8 mouse cellular contexts compared by ENCODE assay signal in genomic region chr9:56075901-56076620, GRCm38 (mm10). TPM values are rescaled to one million over a fixed set of nuclear protein-coding genes. Genes with fewer than 3 reads are reported as not detected.
A peak's percentile ranks its signal among the peaks of the same experiment; 100 is the strongest.
DNase-seq lines count a peak whose midpoint lies in the region; ATAC-seq and TF ChIP-seq lines count a peak whose summit lies in the region.

No protein-coding gene starts in this region.

- no peak overlapping the region for H3K9ac ChIP-seq in embryonic facial prominence, embryonic 14.5 days (ENCODE audit: low read depth, low read length)
- H3K9ac ChIP-seq in hindbrain, embryonic 15.5 days: no peak overlapping the region
- no peak overlapping the region for H3K9ac ChIP-seq in liver, adult 2 months (ENCODE audit: low read depth, low read length)

- peak overlapping the region; percentile 56; the same call in 1 of the 2 replicates for H3K27ac ChIP-seq in embryonic facial prominence, embryonic 14.5 days (replicated peaks; ENCODE audit: low read depth, low read length)
- peak overlapping the region; percentile 58 for H3K27ac ChIP-seq in hindbrain, embryonic 15.5 days (replicated peaks)
- 0 out of 2 replicates have a peak overlapping the region, but pooled peaks have one; percentile 4 for H3K27ac ChIP-seq in liver, adult 2 months (replicated peaks; ENCODE audit: insufficient read depth, low read depth, low read length)

- 27% methylated on average over 7 of the region's 7 CpGs for WGBS in embryonic facial prominence, embryonic 14.5 days
- WGBS in hindbrain, embryonic 15.5 days: 58% methylated on average over 7 of the region's 7 CpGs
- WGBS in liver, adult 2 months: 61% methylated on average over 7 of the region's 7 CpGs

- intact Hi-C loops in gastrocnemius, postnatal 36 days (cut with DNase I): no loop called here

- 0 out of 2 replicates have a peak, but pooled peaks cover 6% of the 10 kb centered on the region for H3K36me3 ChIP-seq in embryonic facial prominence, embryonic 14.5 days (ENCODE audit: control insufficient read depth, insufficient read depth, low read length)
- H3K36me3 ChIP-seq in hindbrain, embryonic 15.5 days: peaks cover 8% of the 10 kb centered on the region; the same call in 1 of the 2 replicates
- H3K36me3 ChIP-seq in liver, adult 2 months (ENCODE audit: control insufficient read depth, insufficient read depth, low read length): no peaks in the 10 kb centered on the region

- H3K4me1 ChIP-seq in embryonic facial prominence, embryonic 14.5 days (ENCODE audit: control insufficient read depth, insufficient read depth, low read length): peaks cover 9% of the 10 kb centered on the region; the same call in 1 of the 2 replicates
- peaks cover 17% of the 10 kb centered on the region for H3K4me1 ChIP-seq in hindbrain, embryonic 15.5 days (replicated peaks)
- H3K4me1 ChIP-seq in liver, adult 2 months (ENCODE audit: control insufficient read depth, insufficient read depth, low read length): no peaks in the 10 kb centered on the region

- no peak for TF ChIP-seq CTCF in liver, adult 2 months (IDR thresholded peaks at IDR 0.05; ENCODE audit: low read depth, low read length)

- no peak overlapping the region for H3K4me3 ChIP-seq in embryonic facial prominence, embryonic 14.5 days (ENCODE audit: low read depth, low read length)
- H3K4me3 ChIP-seq in hindbrain, embryonic 15.5 days: no peak overlapping the region
- H3K4me3 ChIP-seq in liver, adult 2 months (ENCODE audit: insufficient read depth, low read depth, low read length): no peak overlapping the region

- no peak for TF ChIP-seq POLR2A in liver, adult 2 months (IDR thresholded peaks at IDR 0.05; ENCODE audit: extremely low read depth, insufficient read depth, low read length)

- peak; percentile 42; the same call in 1 of the 2 replicates for ATAC-seq in embryonic facial prominence, embryonic 14.5 days (ENCODE audit: low read depth)
- no peak for ATAC-seq in hindbrain, embryonic 15.5 days (ENCODE audit: low FRiP score, low read depth)

- no peaks in the 10 kb centered on the region for H3K79me2 ChIP-seq in liver, adult 2 months (ENCODE audit: control insufficient read depth, insufficient read depth, low read length)

- no peaks in the 10 kb centered on the region for H3K9me3 ChIP-seq in embryonic facial prominence, embryonic 14.5 days (ENCODE audit: control insufficient read depth, low read length)
- H3K9me3 ChIP-seq in hindbrain, embryonic 15.5 days: no peaks in the 10 kb centered on the region

- H3K4me2 ChIP-seq in embryonic facial prominence, embryonic 14.5 days (ENCODE audit: low read depth, low read length): no peak overlapping the region
- H3K4me2 ChIP-seq in hindbrain, embryonic 15.5 days: no peak overlapping the region

- peak; percentile 23 to 43 for DNase-seq in adrenal gland, adult (ENCODE audit: inconsistent age in 2 of 2, low spot score in 1 of 2)
- DNase-seq in adrenal gland, postnatal 4 days (ENCODE audit: low spot score in 2 of 2): no peak
- DNase-seq in embryonic facial prominence, embryonic 14.5 days (ENCODE audit: low spot score): peak; percentile 65
- DNase-seq in liver, adult 2 months (ENCODE audit: extremely low read depth, low read depth, low spot score): peak; percentile 7
- peak; percentile 70 to 73 for DNase-seq in natural killer cell, adult 2 months (ENCODE audit: low spot score in 2 of 2)
- no peak for DNase-seq in urinary bladder, adult 18-20 months (ENCODE audit: low spot score in 2 of 2)
- DNase-seq in gastrocnemius, postnatal 36 days: no peak

- no peaks in the 10 kb centered on the region for H3K27me3 ChIP-seq in embryonic facial prominence, embryonic 14.5 days (replicated peaks; ENCODE audit: control insufficient read depth, insufficient read depth, low read length)
- H3K27me3 ChIP-seq in hindbrain, embryonic 15.5 days: no peaks in the 10 kb centered on the region
- no peaks in the 10 kb centered on the region for H3K27me3 ChIP-seq in liver, adult 2 months (ENCODE audit: control insufficient read depth, insufficient read depth, low read length)

RNA-seq across cellular contexts. Expression of gene Pstpip1, which starts 13.7 kb away (rescaled TPM):
- total RNA-seq in adrenal gland, postnatal 4 days (2021): 1 to 10 TPM; 2.3 to 2.6 TPM
- polyA plus RNA-seq in embryonic facial prominence, embryonic 14.5 days (2014; fragmentation: Nextera tagmentation; extraction: Ambion mirVana): 2.1 and 3.4 TPM in 2 replicates
- 0.87 and 1.2 TPM in 2 replicates for polyA plus RNA-seq in hindbrain, embryonic 15.5 days (2015; fragmentation: Nextera tagmentation; extraction: Ambion mirVana)
- 0.37 and 0.40 TPM in 2 replicates for total RNA-seq in liver, adult 2 months (2014; rRNA removed)
- polyA plus RNA-seq in liver, adult 2 months (2012; rRNA removed): 0.44 and 1.1 TPM in 2 replicates
- under 1 TPM; 0.69 to 0.89 TPM for total RNA-seq in gastrocnemius, postnatal 36 days (2021)

RNA-seq across cellular contexts. Expression of gene Rcn2, which starts 34.4 kb away (rescaled TPM):
- 10 to 100 TPM; 73.0 to 73.2 TPM for total RNA-seq in adrenal gland, postnatal 4 days (2021)
- 250 and 274 TPM in 2 replicates for polyA plus RNA-seq in embryonic facial prominence, embryonic 14.5 days (2014; fragmentation: Nextera tagmentation; extraction: Ambion mirVana)
- polyA plus RNA-seq in hindbrain, embryonic 15.5 days (2015; fragmentation: Nextera tagmentation; extraction: Ambion mirVana): 263 and 276 TPM in 2 replicates
- 9.0 and 10.1 TPM in 2 replicates for total RNA-seq in liver, adult 2 months (2014; rRNA removed)
- 6.5 and 6.6 TPM in 2 replicates for polyA plus RNA-seq in liver, adult 2 months (2012; rRNA removed)
- total RNA-seq in gastrocnemius, postnatal 36 days (2021): 10 to 100 TPM; 20.4 to 22.0 TPM

Comparison
In these comparisons a context has a peak if more than half of its experiments do, and no peak if none do; other contexts are left out.
1. DNase-seq: peak in adrenal gland, adult (2 of 2), embryonic facial prominence, embryonic 14.5 days (single experiment), liver, adult 2 months (single experiment) and natural killer cell, adult 2 months (2 of 2); none in adrenal gland, postnatal 4 days (0 of 2), urinary bladder, adult 18-20 months (0 of 2) and gastrocnemius, postnatal 36 days (0 of 2).
2. H3K27ac ChIP-seq: peak in every context shown above with its lines; median percentile 58 in hindbrain, embryonic 15.5 days; 56 in embryonic facial prominence, embryonic 14.5 days; 4 in liver, adult 2 months.